Mouse (Mus musculus) C2C12 (cell line): ENCODE data around the gene Farp2. TPM values are rescaled to one million over a fixed set of nuclear protein-coding genes. Genes with fewer than 3 reads are reported as not detected.
A peak's percentile ranks its signal among the peaks of the same experiment; 100 is the strongest.

ENCODE experiments used
- H3K27me3 ChIP-seq: one replicate; pipeline ENCODE4 v1.6.1; 2011; ENCODE audit not compliant: control insufficient read depth, insufficient read depth, insufficient read length
- H3K36me3 ChIP-seq: one replicate; pipeline ENCODE4 v1.6.1; 2011; ENCODE audit not compliant: control insufficient read depth, insufficient read depth
- H3K4me3 ChIP-seq: one replicate; pipeline ENCODE4 v1.5.1; 2011; ENCODE audit warnings: mild to moderate bottlenecking, control low read depth; ENCODE audit not compliant: poor library complexity, insufficient read depth, severe bottlenecking
- H3K79me2 ChIP-seq: one replicate; pipeline ENCODE4 v1.6.1; 2011; ENCODE audit not compliant: control insufficient read depth, insufficient read depth
- H3K79me3 ChIP-seq: one replicate; pipeline ENCODE4 v1.6.1; 2011; ENCODE audit warnings: low read depth, control low read depth
- H3ac ChIP-seq: one replicate; pipeline ENCODE3; 2011; ENCODE audit warnings: low read depth; ENCODE audit not compliant: control insufficient read depth, insufficient read length
- CEBPB ChIP-seq: IDR thresholded peaks from one replicate; pipeline ENCODE4 v1.6.1; 2011; ENCODE audit warnings: low read depth, mild to moderate bottlenecking, control low read depth, moderate library complexity
- CTCF ChIP-seq: IDR thresholded peaks from one replicate; pipeline ENCODE4 v1.5.1; 2011; ENCODE audit not compliant: control insufficient read depth, insufficient read depth, insufficient read length
- FOSL1 ChIP-seq: IDR thresholded peaks from one replicate; pipeline ENCODE4 v1.8.0; 2011; ENCODE audit warnings: mild to moderate bottlenecking, low read length; ENCODE audit not compliant: poor library complexity, insufficient read depth, severe bottlenecking
- MAX ChIP-seq: IDR thresholded peaks from one replicate; pipeline ENCODE4 v1.6.1; 2011; ENCODE audit warnings: mild to moderate bottlenecking, control low read depth
- MYOD1 ChIP-seq: IDR thresholded peaks from one replicate; pipeline ENCODE4 v1.6.1; 2011; ENCODE audit warnings: low read depth; ENCODE audit not compliant: control insufficient read depth, insufficient read length
- MYOG ChIP-seq: IDR thresholded peaks from one replicate; pipeline ENCODE4 v1.6.1; 2011; ENCODE audit not compliant: control insufficient read depth, insufficient read length; ENCODE audit errors: extremely low read depth
- USF1 ChIP-seq: IDR thresholded peaks from one replicate; pipeline ENCODE4 v1.6.1; 2011; ENCODE audit warnings: low read depth, mild to moderate bottlenecking, control low read depth, moderate library complexity
- long read RNA-seq, 2 experiments: library from polyadenylated mRNA; unstranded; transcript quantifications; one replicate each; pipeline ENCODE4 v2.0.0; 2019 to 2020
- polyA plus RNA-seq: library from polyadenylated mRNA; unstranded; fragments of >200 nt; fragmentation: generic; extraction: Trizol; gene quantifications from one replicate; pipeline ENCODE4 v1.2.1, GENCODE M21; 2012; ENCODE audit warnings: missing spikeins

The Farp2 gene
- polyA plus RNA-seq = 3.0 TPM
- long read RNA-seq, experiment 1, partial matches to known transcripts = 0 of 5 reads
- long read RNA-seq, experiment 1, other reads (novel, unspliced or antisense) = 4 of 5 reads
- long read RNA-seq, experiment 2, transcript Farp2-202 (13 exons, 2,816 nt) = minor isoform, 9 of 38 reads
- long read RNA-seq, experiment 2, transcript Farp2-201 (27 exons, 3,937 nt) = major isoform, 26 of 38 reads
- long read RNA-seq, experiment 2, partial matches to known transcripts = 0 of 38 reads
- long read RNA-seq, experiment 2, other reads (novel, unspliced or antisense) = 3 of 38 reads

DNA sequence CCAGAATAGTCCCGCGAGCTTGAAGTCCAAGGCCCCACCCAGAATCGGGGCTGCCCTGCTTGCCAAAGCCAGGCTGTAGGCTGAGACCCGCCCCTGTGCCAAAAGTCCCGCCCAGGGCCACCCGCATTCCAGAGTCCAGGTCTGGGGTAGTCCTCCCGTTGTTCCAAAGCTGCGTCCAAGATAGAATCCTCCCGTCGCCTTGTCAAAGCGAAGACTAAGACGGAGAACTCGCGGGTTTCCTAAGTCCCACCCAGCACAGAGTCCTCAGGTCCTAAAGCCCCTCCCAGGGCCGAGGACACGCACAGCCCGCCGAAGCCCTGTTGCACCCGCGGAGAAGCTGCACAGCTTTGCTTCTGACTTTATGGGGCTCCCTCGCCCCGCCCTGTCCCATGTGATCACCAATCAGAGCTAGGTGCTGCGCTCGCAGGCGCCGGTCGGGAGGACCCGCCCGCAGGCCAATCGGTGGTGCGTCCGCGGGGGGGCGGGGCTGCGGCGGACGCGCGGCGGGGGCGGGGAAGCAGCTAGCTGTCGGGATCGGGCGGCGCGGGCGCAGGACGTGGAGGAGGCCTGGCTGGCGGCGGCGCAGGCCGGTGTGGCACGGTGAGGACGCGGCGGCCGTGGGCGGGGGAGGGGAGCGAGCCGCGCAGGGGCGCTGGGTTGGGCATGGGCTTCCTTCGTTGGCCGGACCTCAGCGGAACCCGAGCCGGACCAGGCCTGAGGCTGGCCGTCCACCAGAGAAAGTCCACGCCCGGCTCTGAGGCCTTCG is at the start of gene Farp2:
Gene Farp2, plus strand, starts transcription at position 495 of the 766 bp plus-strand sequence.
- peak within 1 kb of the TSS; percentile 57 for H3K4me3 ChIP-seq
- H3K27me3 ChIP-seq = no peaks in the 10 kb centered on the region
- peaks cover 12% of the 10 kb centered on the region for H3K79me2 ChIP-seq
- peaks cover 37% of the 10 kb centered on the region for H3K36me3 ChIP-seq
- peak within 1 kb of the TSS; percentile 89 for H3ac ChIP-seq
- no peaks in the 10 kb centered on the region for H3K79me3 ChIP-seq
- TF ChIP-seq USF1 (peak; percentile 43), CTCF (no peak)

DNA sequence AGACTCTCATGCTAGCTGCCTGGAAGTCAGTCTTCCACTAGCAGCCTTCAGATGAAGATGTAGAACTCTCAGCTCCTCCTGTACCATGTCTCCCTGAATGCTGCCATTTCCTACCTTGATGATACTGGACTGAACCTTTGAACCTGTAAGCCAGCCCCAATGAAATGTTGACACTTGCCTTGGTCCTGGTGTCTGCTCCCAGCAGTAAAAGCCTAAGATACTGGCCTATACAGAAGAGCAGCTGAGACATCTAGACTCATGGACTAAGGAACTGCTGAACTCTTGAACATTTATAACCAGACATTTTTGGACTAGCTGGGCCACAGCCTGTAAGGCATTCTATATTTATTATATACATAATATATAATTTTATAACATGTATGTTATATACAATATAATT is 46.8 kb upstream of the Farp2 start:
- H3K36me3 ChIP-seq = peaks cover 6% of the 10 kb centered on the region
- H3K79me3 ChIP-seq = peaks cover 51% of the 10 kb centered on the region
- TF ChIP-seq MYOG (no peak), FOSL1 (no peak), MYOD1 (no peak), MAX (no peak), CEBPB (no peak), CTCF (no peak), USF1 (no peak)
- no peak overlapping the region for H3ac ChIP-seq
- H3K4me3 ChIP-seq = no peak overlapping the region
- no peaks in the 10 kb centered on the region for H3K27me3 ChIP-seq
- H3K79me2 ChIP-seq = peaks cover 98% of the 10 kb centered on the region

DNA sequence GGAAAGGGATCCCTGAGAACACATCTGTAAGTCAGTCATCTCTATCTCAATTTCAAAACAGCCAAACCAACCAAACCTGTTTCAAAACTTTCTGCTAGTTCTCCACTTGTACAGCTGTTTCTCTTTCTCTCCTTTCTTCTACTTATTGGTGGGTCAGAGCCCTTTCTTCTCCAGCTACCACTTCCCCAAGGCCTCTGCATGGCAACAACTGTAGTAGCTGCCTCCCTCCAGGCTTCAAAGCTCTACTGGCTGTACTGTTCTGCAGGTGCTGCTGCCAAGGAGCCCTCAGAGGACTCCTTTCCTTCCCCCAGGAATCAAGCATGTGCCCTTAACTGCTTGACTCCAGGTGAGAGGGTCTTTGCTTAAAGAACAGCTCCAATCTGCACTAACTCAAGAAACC is 46.1 kb upstream of the Farp2 start:
- H3K4me3 ChIP-seq = no peak overlapping the region
- no peak overlapping the region for H3ac ChIP-seq
- TF ChIP-seq CEBPB (no peak), CTCF (no peak), MAX (no peak), USF1 (no peak), MYOD1 (no peak), MYOG (no peak), FOSL1 (no peak)
- peaks cover 6% of the 10 kb centered on the region for H3K36me3 ChIP-seq
- H3K79me3 ChIP-seq = peaks cover 53% of the 10 kb centered on the region
- no peaks in the 10 kb centered on the region for H3K27me3 ChIP-seq
- peaks cover 98% of the 10 kb centered on the region for H3K79me2 ChIP-seq

DNA sequence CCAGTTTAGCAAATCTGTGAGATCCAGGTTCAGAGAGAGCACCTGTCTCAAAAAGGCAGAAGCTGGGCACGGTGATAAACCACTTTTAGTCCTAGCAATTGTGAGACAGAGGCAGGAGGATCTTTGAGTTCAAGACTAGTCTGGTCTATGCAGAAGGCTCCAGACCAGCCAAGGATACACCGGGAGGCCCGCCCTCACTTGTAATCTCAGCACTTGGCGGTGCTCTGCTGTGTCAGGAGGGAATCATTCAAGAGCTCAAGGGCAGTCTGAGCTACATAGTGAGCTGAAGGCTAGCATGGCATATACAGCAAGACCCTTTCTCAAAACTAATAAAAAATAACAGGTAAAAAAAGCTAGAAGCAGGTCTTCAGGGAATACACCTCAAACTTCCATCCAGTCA is 43.3 kb upstream of the Farp2 start:
- TF ChIP-seq CEBPB (no peak), USF1 (no peak), MAX (no peak), CTCF (no peak), MYOG (no peak), MYOD1 (no peak), FOSL1 (no peak)
- peaks cover 99% of the 10 kb centered on the region for H3K79me2 ChIP-seq
- H3K79me3 ChIP-seq = peaks cover 62% of the 10 kb centered on the region
- H3ac ChIP-seq = no peak overlapping the region
- no peaks in the 10 kb centered on the region for H3K27me3 ChIP-seq
- H3K36me3 ChIP-seq = peaks cover 6% of the 10 kb centered on the region
- no peak overlapping the region for H3K4me3 ChIP-seq

DNA sequence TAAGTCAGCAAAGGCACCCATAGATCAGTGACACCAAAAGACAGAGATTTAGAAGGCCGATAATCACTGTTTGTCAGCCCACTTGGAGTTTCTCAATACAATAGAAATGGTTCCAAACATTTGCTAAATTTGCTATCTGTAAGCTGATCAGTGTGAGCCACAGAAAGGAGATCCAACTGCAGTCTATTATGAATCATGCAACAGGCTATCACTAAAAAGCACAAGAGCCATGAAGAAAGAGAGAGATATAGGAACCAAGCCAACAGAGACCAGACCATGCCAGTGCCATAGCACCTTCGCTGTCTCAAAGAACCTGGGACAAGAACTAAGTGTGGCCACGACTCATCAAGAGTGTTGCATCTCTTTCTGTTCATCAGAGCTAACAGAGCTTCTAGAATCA is 36.2 kb upstream of the Farp2 start:
- TF ChIP-seq USF1 (no peak), FOSL1 (no peak), MAX (no peak), CEBPB (no peak), MYOD1 (no peak), MYOG (no peak), CTCF (no peak)
- Histone ChIP-seq H3K27me3 (no peaks in the 10 kb centered on the region), H3K79me3 (peaks cover 83% of the 10 kb centered on the region), H3ac (no peak overlapping the region), H3K4me3 (no peak overlapping the region), H3K79me2 (peaks cover 93% of the 10 kb centered on the region), H3K36me3 (no peaks in the 10 kb centered on the region)
